Mouse (Mus musculus) B cell, adult 2 months (primary cell): Measurements from ENCODE around the gene Efcab3.

Experiments used
- DNase-seq, 2 experiments: peaks; one replicate each; pipeline ENCODE4 v3.0.0; 2022

Efcab3 gene

DNA sequence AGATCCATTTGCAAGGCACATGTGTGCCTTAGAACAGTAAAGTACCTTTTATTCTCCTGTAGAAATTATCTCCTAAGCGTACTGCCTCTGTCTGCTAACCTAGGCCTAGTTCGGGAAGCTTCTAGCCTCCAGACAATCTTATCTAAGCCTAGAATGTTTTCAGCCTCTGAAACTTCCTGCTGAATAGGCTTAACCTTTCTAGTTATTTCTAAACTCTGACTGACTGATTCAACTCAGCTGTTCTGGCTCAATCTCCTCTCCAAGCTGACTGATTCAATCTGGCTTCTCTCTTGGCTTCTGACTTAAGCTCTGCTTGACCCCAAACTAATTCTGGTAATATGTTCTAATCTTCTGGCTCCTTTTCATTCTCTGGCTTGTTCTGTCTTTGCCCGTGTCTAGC lies 86.0 kb downstream of the Efcab3 start:
- DNase-seq: no peak

DNA sequence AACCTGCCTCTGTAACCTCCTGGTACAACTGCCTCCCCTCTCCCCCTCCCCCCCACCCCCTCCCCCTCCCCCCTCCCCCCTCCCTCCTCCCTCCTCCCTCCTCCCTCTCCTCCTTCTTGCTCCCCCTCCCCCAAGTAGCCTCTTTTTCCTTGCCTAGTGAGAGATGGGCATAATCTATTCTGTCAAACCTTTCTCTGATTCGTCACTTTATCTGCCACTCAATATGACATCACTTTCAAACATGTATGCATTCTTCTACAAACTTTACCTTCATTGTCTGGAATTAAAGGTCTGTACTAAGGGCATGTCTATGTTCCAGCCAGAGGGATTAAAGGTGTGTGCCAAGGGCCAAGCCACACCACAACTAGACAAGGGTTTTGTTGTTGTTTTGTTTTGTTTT lies 86.4 kb downstream of the Efcab3 start:
- DNase-seq: no peak

DNA sequence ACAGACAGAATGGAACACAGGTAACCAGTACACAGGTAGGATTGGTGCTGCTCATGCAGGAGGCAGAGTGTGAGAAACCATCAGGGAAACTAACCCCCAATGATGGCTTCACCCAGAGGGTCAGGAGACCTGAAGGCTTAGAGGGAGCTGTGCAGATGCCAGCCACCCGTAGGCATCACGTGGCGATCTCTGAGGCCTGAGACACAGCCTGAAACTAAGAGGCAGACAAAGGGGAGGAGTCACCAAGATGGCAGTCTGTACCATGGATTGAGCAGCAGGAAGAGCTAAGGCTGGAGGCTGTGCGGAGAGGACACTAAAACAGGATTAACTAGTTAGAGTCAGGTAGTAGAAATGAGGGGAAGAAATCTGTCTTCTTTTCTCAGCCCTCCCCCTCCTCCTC lies 87.3 kb downstream of the Efcab3 start:
- no peak for DNase-seq

DNA sequence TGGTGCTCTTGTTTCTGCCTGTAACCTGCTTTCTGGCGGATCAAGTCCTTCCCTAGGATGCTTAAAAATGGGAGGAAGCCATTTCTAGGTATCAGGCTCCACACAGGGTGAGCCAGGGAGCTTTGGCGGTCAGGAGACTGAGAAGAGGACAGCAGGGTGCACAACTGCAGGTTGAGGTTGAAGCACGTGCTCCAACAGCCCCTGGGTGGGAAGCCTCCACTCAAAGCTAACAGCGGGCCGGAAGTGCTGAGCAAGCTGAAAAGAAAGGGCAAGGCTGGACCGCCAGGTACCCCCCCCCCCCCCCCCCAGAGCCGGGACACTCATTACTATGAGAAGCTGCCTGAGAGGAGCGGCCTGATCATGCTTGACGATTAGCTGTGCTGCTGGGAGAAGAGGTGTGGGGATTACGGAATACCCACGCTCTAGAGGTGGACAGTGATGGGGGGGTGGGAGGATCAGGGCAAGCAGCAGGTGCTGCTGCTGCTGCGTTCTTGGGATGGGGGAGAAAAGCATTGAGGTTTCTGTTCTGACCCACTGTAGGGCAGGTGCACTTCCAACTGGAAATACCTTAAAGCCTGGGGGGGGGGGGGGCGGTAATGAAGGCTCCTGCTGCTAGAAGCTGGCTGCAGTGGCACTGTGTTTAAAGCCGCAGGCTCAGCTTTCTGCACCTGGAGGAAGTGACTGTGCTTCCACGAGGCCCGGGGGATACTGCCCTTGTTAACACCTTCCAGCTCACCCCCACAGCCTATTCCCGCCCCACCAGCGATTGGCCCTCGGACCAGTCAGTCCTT lies 88.0 kb downstream of the Efcab3 start:
- DNase-seq: no peak

DNA sequence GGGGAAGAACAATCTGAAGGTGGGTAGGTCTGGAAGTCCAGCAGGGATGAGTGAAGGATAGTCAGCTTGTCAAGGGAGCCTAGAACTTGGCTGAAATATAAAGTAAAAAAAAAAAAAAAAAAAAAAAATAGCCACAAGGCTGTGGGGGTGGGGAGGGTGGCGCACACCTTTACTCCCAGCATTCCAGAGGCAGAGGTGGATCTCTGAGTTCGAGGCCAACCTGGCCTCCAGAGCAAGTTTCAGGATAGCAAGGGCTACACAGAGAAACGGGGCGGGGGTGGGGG lies 88.6 kb downstream of the Efcab3 start:
- DNase-seq: no peak

DNA sequence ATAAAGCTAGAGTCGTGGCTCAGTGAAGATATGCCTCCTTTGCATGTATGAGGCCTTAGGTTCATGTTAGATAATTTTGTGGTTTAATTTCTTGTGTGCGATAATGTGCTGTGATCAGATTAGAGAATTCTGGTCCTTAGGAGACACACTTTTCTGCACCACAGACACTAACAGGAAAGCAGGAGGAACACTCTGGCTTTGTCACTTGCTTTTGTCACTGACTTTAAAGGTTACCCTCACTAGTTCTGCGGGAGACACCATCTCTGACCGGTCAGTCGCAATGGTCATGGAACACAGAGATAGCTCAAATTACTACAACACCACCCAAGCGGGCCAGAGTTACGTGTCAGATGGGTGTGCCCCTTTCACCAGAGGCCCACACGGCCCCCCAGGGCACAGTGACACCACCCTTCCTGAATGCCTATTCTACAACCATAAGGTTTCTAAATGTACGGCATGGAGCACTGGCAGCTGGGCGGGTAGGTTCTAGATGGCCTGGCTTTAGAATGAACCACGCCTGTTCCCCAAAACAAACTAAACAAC lies 89.0 kb downstream of the Efcab3 start:
- no peak for DNase-seq

DNA sequence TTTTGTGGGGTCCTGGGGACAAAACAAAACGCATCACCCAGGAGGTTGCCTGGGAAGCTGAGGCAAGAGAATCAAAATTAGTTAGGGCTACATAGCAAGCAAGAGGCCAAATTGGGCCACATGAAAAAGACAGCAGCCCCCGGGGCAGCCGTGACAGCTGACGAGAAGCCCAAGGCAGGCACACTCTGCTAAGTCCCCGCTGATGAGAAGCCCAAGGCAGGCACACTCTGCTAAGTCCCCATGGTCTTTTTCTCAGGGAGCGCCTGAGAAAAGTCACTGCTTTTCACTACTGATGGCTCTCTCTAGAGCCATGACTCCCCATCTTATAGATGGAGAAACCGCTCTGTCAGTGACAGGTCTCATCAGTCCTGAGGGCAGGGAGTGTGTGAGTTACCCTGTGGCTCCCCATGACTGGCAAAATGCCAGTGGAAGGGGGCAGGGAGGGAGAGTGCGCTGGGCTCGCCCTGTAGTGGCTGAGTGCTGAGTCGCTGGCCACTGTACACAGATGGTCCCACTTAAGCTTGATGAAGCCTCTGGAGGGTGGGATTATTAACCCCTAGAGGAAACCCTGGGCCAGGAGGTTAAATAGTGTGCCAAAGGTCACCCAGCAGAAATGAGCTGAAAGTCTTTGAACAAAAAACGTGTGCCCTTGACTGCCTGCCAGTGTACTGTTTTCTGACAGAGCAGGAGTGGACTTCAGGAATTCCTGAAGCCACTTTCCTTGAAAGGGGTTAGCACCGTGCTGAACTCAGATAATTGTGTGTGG lies 89.9 kb downstream of the Efcab3 start:
- DNase-seq: no peak

DNA sequence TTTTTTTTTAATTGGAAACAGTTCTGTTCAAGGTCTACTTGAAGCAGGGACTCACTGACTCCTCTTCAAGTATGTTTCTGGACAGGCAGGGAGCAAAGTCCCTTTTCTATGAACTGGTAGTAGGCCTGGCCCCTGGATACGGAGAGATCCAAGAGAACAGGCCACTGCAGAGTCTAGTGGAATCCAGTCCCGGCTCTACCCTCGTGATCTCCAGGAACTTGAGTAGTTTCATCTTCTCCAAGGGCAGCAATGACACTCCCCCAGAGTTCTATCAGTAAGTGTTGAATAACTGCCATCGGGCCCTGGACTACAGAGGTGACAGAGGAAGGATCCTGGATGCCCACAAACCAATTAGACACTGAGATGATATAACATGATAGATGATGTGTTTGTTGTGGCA lies 92.5 kb downstream of the Efcab3 start:
- no peak for DNase-seq

DNA sequence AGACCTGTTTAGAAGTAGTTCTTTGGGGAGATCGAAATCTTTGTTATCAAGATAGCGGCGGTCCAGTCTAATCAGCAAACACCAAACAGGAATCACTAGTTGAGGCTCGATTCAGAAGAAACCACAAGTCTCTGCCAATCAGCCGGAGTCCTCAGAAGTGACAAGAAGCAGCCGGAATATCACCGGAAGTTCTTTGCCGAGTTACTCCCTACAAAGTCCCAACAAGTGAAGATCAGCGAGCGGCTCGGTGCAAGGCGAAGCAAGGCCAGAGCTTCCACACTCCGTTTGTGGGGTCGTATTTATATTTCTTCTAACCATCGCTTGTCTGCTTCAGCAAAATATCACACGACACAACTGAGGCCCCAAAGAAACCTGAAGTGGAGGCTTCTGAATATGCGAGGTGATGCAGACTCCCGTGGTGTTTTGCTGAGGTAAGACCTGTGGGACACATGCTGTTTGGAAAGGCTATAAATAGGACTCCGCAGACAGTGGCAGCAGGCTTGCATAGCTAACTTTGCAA lies 93.4 kb downstream of the Efcab3 start:
- no peak for DNase-seq

DNA sequence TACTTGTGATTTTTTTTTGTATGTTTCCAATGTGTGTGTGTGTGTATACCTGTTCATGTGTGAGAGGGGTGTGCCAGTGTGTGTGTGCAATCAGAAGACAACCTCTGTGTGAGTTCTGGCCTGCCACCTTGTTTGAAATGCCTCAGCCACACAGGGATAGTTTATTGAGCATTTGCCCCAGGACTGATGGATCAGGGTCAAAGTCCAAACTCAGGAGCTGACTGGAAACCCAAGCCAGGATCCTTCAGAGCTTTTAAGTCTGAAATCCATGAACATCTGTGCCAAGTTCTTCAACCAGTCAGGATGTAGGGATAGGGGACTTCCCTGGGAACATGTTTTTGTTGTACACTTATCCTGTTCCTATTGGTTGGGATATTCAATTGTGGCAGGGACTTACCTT lies 94.7 kb downstream of the Efcab3 start:
- DNase-seq: no peak

DNA sequence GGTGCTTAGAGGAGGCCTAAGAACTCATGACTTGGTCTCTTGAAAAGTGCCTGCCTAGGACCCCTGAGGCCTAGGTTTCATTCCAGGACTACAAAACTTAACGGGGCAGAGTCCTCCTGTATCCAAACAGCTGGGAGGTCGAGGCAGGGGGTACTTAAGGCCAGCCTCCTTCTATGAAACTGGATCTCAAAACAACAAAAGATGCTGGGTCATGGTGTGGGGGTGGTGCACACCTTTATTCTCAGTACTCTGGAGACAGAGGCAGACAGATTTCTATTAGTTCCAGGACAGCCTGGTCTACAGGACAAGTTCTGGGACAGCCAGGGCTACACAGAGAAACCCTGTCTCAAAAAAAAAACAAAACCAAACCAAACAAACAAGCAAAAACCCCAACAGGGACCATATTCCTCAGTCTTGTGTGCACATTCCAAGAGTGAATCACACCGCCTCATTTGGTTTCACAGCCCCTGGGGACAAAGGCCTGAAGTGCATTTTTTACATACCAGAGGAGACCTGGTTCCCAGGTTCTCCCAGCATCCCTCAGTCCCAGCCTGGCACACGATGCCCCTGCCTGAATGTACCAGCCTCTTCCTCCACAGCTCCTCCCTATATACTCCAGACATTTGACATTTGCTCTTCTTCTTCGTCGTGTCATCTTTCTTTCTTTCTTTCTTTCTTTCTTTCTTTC lies 96.4 kb downstream of the Efcab3 start:
- no peak for DNase-seq

DNA sequence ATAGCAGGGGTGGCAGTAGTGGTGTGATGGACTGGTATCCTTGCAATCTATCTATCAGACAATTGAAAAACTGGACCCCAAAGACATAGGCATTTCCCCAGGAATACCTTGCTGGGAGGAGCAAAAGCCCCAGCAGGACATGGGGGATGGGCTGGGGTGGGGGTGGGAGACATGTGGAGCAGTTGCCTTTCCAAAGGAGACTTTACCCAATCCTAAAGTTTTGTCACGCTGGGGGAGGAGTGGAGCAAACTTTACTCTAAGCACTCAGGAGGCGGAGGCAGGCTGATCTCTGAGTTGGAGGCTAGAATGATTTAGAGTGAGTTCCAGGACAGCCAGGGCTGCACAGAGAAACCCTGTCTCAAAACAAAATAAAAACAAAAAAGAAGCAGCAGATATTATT lies 98.0 kb downstream of the Efcab3 start:
- DNase-seq: no peak

DNA sequence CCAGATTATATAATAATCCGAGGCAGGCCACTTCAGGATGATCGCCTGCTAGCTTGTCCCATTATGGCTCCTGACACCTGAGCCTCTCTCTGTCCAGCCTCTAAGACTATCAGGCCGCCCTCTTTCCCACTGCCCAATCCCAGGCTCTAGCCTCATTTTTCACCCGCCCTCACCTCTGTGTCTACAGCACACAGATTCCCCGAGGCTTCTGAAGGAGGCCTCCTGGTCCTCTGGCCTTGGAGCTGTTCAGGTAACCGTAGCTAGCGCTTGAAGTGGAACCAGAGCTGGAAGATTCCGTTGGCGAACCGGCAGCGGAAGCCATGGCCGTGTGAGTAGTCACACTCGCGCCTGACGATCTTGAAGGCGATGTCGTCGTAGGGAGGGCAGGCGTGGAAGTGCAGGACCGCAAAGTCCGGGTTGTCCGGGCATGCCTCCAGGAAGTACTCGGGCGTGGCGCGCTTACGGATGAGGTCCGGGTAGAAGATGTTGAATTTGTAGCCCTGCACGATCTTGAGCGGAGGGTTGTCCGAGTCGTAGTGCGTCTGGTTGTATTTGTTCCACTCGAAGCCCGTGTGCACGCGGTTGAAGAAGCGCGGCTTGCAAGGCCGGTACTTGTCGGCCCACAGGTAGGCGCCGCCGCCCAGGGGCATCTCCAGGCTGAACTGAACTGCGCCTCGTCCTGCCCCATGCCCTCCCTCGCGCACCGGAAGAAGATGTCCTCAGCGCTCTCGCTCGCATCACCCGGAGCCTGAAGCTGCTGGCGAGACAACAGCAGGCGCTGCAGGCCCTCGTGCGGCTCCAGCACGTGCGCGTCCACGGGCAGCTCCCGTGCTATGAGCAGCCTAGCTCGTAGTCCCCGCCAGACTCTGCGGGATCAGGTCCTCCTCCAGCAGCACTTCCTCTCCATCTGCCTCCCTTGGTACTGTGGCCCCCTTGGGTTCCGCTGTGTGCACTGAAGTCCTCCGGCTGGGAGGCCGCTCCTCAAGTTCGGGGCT lies 101.4 kb downstream of the Efcab3 start:
- no peak for DNase-seq

DNA sequence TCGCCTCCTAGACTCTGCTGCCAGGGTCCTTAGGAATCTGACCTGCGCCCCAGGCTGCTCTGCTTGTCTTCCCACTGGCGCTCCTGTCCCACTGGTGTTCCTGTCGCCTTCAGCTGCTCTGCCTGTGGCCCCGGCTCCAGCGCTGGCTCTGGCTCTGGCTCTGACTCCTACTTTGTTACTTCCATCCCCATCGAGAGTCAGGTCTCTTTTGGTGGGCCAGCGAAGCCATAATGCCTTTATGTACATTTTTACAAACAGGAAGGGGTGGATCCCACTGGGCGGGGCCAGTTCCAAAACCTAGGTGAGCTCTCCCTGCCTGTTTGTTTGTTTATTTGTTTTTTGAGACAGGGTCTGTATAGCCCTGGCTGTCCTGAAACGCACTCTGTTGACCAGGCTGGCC lies 103.4 kb downstream of the Efcab3 start:
- DNase-seq: no peak
